Mouse (Mus musculus): ENCODE data around the gene Fnip2.

Fnip2 gene

DNA sequence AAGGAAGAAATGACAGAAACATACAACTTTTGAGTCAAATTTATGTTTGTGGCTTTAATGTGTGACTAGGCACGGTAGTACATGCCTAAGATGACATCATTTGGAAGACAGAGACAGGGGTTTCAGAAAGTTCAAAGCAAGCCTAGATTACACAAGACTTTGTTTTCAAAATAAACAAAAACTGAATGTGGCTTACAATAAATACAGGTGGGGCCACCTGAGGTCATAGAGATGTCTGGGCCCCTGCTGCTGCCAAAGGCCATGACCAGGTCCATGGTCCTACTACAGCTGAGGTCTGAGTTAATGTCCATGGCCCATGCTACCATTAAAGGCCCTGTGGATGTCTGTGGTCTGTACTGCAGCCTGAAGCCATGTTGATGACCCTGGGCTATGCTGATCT lies 154.1 kb downstream of the Fnip2 start:
- DNase-seq (ENCODE audit: low spot score): no peak

DNA sequence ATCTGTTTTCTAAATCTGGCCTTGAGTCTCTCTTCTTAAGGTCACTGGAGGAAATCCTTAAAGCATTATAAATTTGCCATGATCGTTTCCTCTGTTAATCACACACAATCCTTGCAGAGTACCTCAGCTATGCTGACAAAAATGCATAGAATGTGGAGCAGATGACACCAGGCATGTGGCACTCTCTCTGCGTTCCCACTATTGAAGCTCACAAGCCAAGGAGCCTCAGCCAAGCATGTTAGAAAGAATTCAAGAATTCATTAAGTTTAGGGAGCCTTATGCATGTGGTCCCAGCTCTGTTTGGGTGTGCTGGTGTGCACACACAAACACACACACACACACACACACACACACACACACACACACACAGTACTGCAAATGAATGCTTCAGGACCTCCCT lies 155.9 kb downstream of the Fnip2 start:
- DNase-seq (ENCODE audit: low spot score): no peak

DNA sequence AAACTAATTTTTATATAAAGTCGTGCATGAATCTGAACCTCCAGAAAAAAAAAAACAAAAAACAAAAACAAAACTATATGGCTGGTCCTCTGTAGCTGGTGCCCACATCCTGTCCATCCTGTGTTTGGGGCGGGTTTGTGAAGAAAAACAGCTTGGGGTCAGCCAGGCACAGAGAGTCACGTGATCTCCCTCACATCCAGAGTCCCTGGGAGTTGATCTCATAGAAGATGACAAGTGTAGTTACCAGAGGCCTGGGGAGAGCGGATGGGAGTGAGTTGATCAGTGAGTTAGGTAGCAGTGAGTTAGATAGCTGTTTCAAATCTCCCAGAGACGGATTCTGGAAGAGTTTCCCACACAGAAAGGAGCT lies 157.0 kb downstream of the Fnip2 start:
- no peak for DNase-seq (ENCODE audit: low spot score)

DNA sequence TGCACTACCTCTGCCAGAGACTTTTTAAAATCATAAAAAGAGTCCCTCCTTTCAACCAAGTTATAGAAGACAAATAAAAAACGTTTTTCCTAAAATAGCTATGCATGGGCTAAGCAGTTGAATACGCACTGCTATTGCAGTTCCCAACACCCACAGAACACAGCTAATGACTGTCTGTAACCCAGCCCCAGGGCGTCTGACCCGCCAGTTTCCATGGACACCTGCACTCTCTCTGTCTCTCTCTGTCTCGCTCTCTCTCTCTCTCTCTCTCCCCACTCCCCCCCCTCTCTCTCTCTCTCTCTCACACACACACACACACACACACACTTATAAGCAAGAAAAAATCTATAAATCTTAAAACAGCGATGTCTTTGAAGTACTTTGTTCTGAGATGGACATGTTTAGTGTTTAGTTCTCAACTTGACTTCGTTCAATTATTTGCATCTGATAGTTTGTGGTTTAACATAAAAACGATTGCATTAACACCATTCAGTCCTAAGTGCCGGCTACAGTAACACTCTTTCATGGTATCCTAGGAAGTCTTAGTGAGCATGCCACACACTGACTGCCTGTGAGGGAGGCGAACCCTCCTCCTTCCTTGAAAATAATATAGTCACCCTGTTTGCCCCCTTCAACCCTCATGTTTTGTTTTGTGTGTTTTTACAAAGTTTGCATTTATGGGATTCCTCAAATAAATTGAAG lies 157.5 kb downstream of the Fnip2 start:
- DNase-seq (ENCODE audit: low spot score): no peak

DNA sequence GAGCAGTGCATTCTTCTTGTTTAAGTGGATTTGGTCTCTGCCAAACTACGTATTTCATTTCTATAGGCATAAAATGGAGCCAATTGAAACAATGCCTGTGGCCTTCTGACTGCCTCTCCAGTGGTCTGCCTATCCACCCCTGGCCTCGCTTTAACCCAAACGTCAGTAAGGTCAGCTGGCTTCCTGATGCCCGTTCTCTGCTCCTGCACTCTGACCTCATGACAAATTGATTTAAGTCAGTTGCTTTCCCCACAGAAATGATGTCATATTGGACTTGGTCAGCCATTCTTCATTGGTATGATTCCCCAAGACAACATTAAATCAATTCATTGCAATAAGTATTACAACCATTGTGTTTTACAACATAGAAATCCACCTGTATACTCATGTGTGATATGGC lies 159.1 kb downstream of the Fnip2 start:
- DNase-seq (ENCODE audit: low spot score): no peak

Data from testis, postnatal 14 days (tissue).